Mouse (Mus musculus) bone marrow, adult 2 months (tissue): Measurements from ENCODE around the gene Rbp7. TPM values are rescaled to one million over a fixed set of nuclear protein-coding genes. Genes with fewer than 3 reads are reported as not detected.

Experiments
- H3K27ac ChIP-seq: fragments of 200-500 bp; 2 replicates; pipeline ENCODE4 v1.5.1; 2012; ENCODE audit warnings: low read depth, mild to moderate bottlenecking, control low read depth, inconsistent platforms, low read length; ENCODE audit not compliant: control insufficient read depth, poor library complexity, insufficient read depth
- H3K4me1 ChIP-seq: fragments of 200-500 bp; 2 replicates; pipeline ENCODE4 v1.6.1; 2011; ENCODE audit warnings: low read length; ENCODE audit not compliant: control insufficient read depth, insufficient read depth
- H3K4me3 ChIP-seq: fragments of 200-500 bp; replicated peaks from 2 replicates; pipeline ENCODE3; 2011; ENCODE audit warnings: mild to moderate bottlenecking, low read depth, low read length, control low read depth; ENCODE audit not compliant: control insufficient read depth
- CTCF ChIP-seq: fragments of 200-500 bp; IDR thresholded peaks from 2 replicates; pipeline ENCODE4 v1.5.1; 2011; ENCODE audit warnings: low read length, control low read depth; ENCODE audit not compliant: control insufficient read depth, insufficient read depth
- POLR2A ChIP-seq: fragments of 200-500 bp; IDR thresholded peaks from 2 replicates; pipeline ENCODE4 v1.6.1; 2011; ENCODE audit warnings: low read depth, mild to moderate bottlenecking, control low read depth, low read length, borderline replicate concordance; ENCODE audit not compliant: control insufficient read depth
- WGBS: fragments of 180-500 bp; shearing (Covaris S2); methylation state at CpG from one replicate; pipeline ENCODE4 v1.1.7; 2018; 5-methylcytosine and 5-hydroxymethylcytosine counted together
- polyA plus RNA-seq: library from polyadenylated mRNA; stranded (reverse); fragments of >200 nt; gene quantifications from 2 replicates; pipeline ENCODE4 v1.2.4, GENCODE M21; 2011; ENCODE audit warnings: low replicate concordance; ENCODE audit not compliant: missing spikeins, insufficient read depth, insufficient read length

The Rbp7 gene
- polyA plus RNA-seq, 1 experiment, result not detected

- under 1% methylated on average over 10 of the region's 10 CpGs for WGBS
Observed at GRCm38 (mm10) chr4:149485825-149486206, 31.0 kb upstream of the Rbp7 start.

DNA sequence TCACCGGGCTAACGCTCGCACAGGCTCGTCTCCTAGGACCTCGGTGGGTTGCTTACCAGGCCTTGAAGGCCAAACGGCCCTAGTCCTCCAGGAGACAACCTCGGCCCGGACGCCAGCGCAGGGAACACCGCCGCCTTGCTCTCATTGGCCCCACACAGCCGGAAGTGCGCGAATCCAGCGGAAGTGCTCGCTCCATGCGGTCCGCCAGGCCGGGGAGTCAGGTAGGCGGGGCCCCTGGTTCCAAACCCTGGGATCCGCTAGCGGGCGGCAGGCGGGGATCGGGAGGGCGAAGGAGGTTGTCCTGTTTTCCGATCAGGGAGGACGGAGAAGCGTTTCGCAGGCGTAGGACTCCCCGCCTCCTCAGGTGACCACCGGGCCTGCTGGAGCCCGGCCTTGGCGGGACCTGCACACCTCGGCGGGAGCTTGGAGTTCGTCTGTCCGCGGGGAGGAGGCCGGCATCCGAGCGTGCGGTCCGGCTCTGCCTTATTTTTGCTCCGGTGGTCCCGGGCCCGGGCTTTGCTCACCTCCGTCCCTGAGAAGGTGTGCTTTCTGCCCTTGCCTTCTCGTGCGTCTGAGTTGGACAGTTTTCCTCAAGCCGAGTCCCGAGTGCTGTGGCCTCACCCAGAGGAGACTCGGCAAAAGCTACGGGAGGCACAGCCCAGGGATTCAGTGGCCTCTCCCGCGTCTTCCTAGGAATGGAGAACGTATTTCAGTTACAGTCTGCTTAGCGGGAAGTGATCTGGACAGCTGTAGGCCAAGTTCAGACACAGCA is 30.5 kb upstream of the Rbp7 start, which contains the start of the genes Nmnat1 and Lzic:
Gene Nmnat1, minus strand, starts transcription at position 150 of the 772 bp plus-strand sequence.
Gene Lzic, plus strand, starts transcription at position 177 of the 772 bp plus-strand sequence.
- WGBS, result under 1% methylated on average over 58 of the region's 60 CpGs
- no peak for TF ChIP-seq CTCF
- peak; percentile 69; the same call in 1 of the 2 replicates for TF ChIP-seq POLR2A
- no peaks in the 10 kb centered on the region for H3K4me1 ChIP-seq
- peak within 1 kb of the TSS; percentile 16 for H3K27ac ChIP-seq
- H3K4me3 ChIP-seq, result peak within 1 kb of the TSS; percentile 80

More at GRCm38 (mm10) chr4:149485825-149486206, 31.0 kb upstream of the Rbp7 start:
- Histone ChIP-seq H3K4me1 (no peaks in the 10 kb centered on the region), H3K27ac (no peak overlapping the region), H3K4me3 (peak overlapping the region; percentile 80)
- TF ChIP-seq POLR2A, result no peak
- TF ChIP-seq CTCF, result no peak

DNA sequence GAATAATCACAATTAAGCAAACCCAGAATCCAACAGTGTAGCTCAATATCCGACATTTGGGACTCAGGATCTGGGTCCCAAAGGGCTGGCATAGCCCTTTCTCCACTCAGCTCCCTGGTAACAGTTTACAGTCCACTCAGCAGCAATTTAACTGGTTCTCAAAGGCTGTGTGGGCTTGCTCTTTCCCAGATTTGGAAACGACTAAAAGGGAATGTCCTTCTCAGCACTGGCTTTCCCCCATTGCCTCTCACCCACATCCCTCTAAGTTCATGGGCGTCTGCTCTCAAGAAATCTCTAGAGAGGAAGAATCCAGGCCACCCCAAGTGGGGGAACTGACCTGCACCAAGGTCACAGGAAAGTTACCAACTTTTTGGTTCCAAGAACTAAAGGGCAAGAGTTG is 29.8 kb upstream of the Rbp7 start:
- H3K4me1 ChIP-seq, result no peaks in the 10 kb centered on the region
- H3K4me3 ChIP-seq, result peak overlapping the region; percentile 80
- no peak for TF ChIP-seq POLR2A
- TF ChIP-seq CTCF, result no peak
- no peak overlapping the region; the same call in 1 of the 2 replicates for H3K27ac ChIP-seq
- WGBS, result 43% methylated on average over 3 of the region's 3 CpGs

GRCm38 (mm10) chr4:149477078-149477477 is 22.3 kb upstream of the Rbp7 start, which contains the start of gene Tmem274:
Gene Tmem274, plus strand, starts transcription at chr4:149477378.
- 88% methylated on average over 11 of the region's 11 CpGs for WGBS
- TF ChIP-seq CTCF, result no peak
- no peak for TF ChIP-seq POLR2A

DNA sequence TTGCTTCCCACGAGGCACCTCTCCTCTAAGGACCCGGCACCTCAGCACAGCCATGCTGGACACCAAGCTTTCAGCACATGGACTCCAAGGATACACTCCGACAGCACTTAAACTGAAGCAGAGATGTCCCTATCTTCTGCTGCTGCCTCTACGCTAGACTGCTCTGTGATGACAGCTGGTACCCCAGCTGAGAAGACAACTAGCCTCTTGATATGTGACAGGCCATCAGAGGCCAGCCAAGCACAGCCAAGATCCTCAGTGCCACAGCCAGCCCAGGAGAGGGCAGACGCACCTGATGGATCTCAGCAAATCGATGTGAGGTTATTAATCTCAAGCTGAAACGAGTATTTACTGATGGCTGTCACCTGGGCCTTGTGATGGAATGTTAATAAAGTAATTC is 20.3 kb upstream of the Rbp7 start:
- H3K4me3 ChIP-seq, result no peak overlapping the region
- 85% methylated on average over 7 of the region's 7 CpGs for WGBS
- no peak for TF ChIP-seq CTCF

More at GRCm38 (mm10) chr4:149477078-149477477, 22.3 kb upstream of the Rbp7 start, which contains the start of gene Tmem274:
- Histone ChIP-seq H3K4me3 (no peak within 1 kb of the TSS), H3K4me1 (no peaks in the 10 kb centered on the region), H3K27ac (no peak within 1 kb of the TSS)

DNA sequence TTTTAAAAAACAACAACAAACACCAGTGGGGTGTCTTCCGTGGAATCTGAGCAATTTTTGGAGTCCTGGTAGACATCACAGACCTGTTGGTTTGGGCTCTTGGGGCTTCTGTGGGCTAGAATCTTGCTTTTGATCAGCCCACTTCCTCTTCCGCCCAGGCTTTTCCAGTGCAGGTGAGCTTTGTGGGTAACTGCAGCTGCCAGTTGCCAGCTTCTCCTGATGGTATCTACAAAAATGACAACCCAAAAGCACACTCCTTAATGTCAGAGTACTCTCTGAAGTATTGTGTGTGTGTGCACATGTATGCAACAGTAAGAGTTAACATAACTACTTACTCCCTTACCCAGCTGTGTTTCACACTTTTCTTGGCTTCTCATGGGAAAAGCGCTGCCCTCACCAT is 14.8 kb upstream of the Rbp7 start:
- Histone ChIP-seq H3K4me3 (no peak overlapping the region), H3K4me1 (no peaks in the 10 kb centered on the region; the same call in 1 of the 2 replicates), H3K27ac (no peak overlapping the region)
- TF ChIP-seq POLR2A (no peak), CTCF (no peak)
- WGBS, result 54% methylated on average over 3 of the region's 3 CpGs

More for the DNA sequence above, 20.3 kb upstream of the Rbp7 start:
- H3K4me1 ChIP-seq, result no peaks in the 10 kb centered on the region
- no peak overlapping the region for H3K27ac ChIP-seq

DNA sequence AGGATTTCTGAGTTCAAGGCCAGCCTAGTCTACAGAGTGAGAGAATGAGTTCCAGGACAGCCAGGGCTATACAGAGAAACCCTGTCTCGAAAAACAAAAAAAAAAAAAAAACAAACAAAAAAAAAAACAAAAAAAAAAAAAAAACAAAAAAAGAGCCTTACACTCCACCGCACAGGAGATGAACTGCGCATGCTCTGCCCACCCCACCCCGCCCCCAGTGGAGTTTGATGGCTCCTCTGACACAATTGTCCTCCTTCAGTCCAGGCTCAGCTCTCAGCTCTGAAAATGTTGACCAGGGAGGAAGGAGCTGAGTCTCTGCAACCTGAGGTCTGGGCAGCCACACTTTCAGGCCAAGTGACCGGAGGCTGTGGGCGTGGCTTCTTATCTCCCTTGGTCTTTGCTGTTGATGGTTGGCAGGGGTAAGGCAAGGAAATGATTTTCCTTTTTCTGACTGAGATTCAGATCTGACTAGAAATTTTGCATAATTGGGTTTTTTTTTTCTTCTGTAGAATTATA is 8.7 kb upstream of the Rbp7 start:
- Histone ChIP-seq H3K27ac (no peak overlapping the region), H3K4me1 (no peaks in the 10 kb centered on the region; the same call in 1 of the 2 replicates), H3K4me3 (no peak overlapping the region)
- 59% methylated on average over 6 of the region's 6 CpGs for WGBS
- no peak for TF ChIP-seq CTCF
- TF ChIP-seq POLR2A, result no peak

- TF ChIP-seq POLR2A, result no peak
- TF ChIP-seq CTCF, result no peak
- WGBS, result 17% methylated on average over 6 of the region's 6 CpGs
- H3K4me1 ChIP-seq, result no peaks in the 10 kb centered on the region; the same call in 1 of the 2 replicates
- H3K27ac ChIP-seq, result no peak overlapping the region
- no peak overlapping the region for H3K4me3 ChIP-seq
Observed at GRCm38 (mm10) chr4:149462305-149462971, 7.7 kb upstream of the Rbp7 start.

- no peaks in the 10 kb centered on the region; the same call in 1 of the 2 replicates for H3K4me1 ChIP-seq
- 18% methylated on average over 7 of the region's 7 CpGs for whole genome bisulfite sequencing
- TF ChIP-seq POLR2A, result no peak
- TF ChIP-seq CTCF, result no peak
- H3K27ac ChIP-seq, result no peak overlapping the region
- H3K4me3 ChIP-seq, result no peak overlapping the region
Observed at GRCm38 (mm10) chr4:149461579-149462304, 7.0 kb upstream of the Rbp7 start.
